Mouse (Mus musculus) intestine, embryonic 15.5 days (tissue): Measurements from ENCODE around the gene Obsl1. TPM values are rescaled to one million over a fixed set of nuclear protein-coding genes. Genes with fewer than 3 reads are reported as not detected.
A peak's percentile ranks its signal among the peaks of the same experiment; 100 is the strongest.

Experiments
- ATAC-seq: fragments of 200-750 bp; cut with Nextera tagmentation; 2 replicates; pipeline ENCODE4 v1.8.0; 2017; ENCODE audit warnings: moderate TSS enrichment, moderate library complexity
- H3K27ac ChIP-seq: fragments of 300-500 bp; sonication (generic); 2 replicates; pipeline ENCODE4 v1.5.1; 2015; ENCODE audit warnings: mild to moderate bottlenecking, inconsistent platforms
- H3K27me3 ChIP-seq: fragments of 300-500 bp; sonication (generic); replicated peaks from 2 replicates; pipeline ENCODE4 v1.6.1; 2015; ENCODE audit warnings: inconsistent platforms
- H3K36me3 ChIP-seq: fragments of 300-500 bp; sonication (generic); 2 replicates; pipeline ENCODE4 v1.6.1; 2015; ENCODE audit warnings: inconsistent platforms
- H3K4me1 ChIP-seq: fragments of 300-500 bp; sonication (generic); replicated peaks from 2 replicates; pipeline ENCODE4 v1.6.1; 2015; ENCODE audit warnings: inconsistent platforms
- H3K4me2 ChIP-seq: fragments of 300-500 bp; sonication (generic); replicated peaks from 2 replicates; pipeline ENCODE4 v1.6.1; 2015; ENCODE audit warnings: mild to moderate bottlenecking, inconsistent platforms
- H3K4me3 ChIP-seq: fragments of 300-500 bp; sonication (generic); replicated peaks from 2 replicates; pipeline ENCODE4 v1.5.1; 2015; ENCODE audit warnings: inconsistent platforms
- H3K9ac ChIP-seq: fragments of 300-500 bp; sonication (generic); 2 replicates; pipeline ENCODE4 v1.6.1; 2015; ENCODE audit warnings: inconsistent platforms
- H3K9me3 ChIP-seq: fragments of 300-500 bp; sonication (generic); 2 replicates; pipeline ENCODE4 v1.6.1; 2016; ENCODE audit warnings: inconsistent platforms
- WGBS: fragments of 180-500 bp; shearing (Covaris S2); methylation state at CpG from one replicate; pipeline ENCODE4 v1.1.7; 2015; 5-methylcytosine and 5-hydroxymethylcytosine counted together
- polyA plus RNA-seq: library from polyadenylated mRNA; unstranded; fragments of >200 nt; fragmentation: Nextera tagmentation; extraction: Ambion mirVana; gene quantifications from 2 replicates; pipeline ENCODE4 v1.2.1, GENCODE M21; 2015

The Obsl1 gene
- polyA plus RNA-seq, 1 experiment from 2014 or later, result 70.5 TPM

DNA sequence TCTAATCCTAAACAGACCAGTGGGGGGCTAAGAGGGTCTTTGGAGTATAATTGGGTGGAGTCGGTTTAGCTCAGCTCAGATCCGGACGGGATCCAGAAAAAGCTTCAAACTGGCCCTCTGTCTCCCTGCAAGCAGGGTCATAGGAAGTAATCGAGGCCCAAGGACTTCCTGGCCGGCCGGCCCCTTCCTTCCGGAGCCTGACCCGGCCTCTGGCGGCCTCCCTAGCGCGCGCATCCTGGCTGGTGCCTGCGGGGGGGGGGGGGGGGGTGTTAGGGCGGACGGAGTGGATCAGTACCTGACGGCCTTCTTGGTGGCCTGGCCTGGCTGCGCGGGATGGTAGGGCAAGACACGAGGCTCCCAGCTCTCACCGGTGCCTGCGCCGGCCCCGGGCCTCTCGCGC is 27.8 kb downstream of the Obsl1 start:
- H3K4me1 ChIP-seq, result peaks cover 22% of the 10 kb centered on the region
- H3K27ac ChIP-seq, result peak overlapping the region; percentile 80
- 0% methylated on average over 18 of the region's 25 CpGs for WGBS
- peak overlapping the region; percentile 65 for H3K9ac ChIP-seq
- no peak for ATAC-seq
- peak overlapping the region; percentile 87 for H3K4me2 ChIP-seq
- peak overlapping the region; percentile 79 for H3K4me3 ChIP-seq
- H3K36me3 ChIP-seq, result peaks cover 21% of the 10 kb centered on the region
- peaks cover 30% of the 10 kb centered on the region for H3K27me3 ChIP-seq
- no peaks in the 10 kb centered on the region for H3K9me3 ChIP-seq

DNA sequence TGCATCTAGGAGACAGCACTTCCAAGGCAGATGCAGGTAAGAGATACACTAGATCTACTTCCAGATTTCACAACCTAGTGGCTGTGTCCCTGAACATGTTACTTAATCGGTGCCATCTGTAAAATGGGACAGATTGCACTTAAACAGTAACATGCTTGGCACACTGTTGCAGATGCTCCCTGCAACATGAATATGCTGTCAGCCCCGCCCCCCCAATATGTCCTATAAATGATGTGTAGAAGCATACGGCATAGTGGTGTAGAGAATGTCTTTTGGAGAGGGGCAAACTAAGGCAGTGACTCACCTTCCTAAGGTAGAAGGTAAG is 28.3 kb downstream of the Obsl1 start:
- 52% methylated on average over 3 of the region's 3 CpGs for WGBS
- 0 out of 2 replicates have a peak overlapping the region, but pooled peaks have one; percentile 65 for H3K9ac ChIP-seq
- peak overlapping the region; percentile 79 for H3K4me3 ChIP-seq
- ATAC-seq, result no peak
- peaks cover 26% of the 10 kb centered on the region for H3K27me3 ChIP-seq
- peak overlapping the region; percentile 87 for H3K4me2 ChIP-seq
- peaks cover 23% of the 10 kb centered on the region for H3K36me3 ChIP-seq
- H3K27ac ChIP-seq, result no peak overlapping the region
- H3K9me3 ChIP-seq, result no peaks in the 10 kb centered on the region
- H3K4me1 ChIP-seq, result peaks cover 22% of the 10 kb centered on the region

DNA sequence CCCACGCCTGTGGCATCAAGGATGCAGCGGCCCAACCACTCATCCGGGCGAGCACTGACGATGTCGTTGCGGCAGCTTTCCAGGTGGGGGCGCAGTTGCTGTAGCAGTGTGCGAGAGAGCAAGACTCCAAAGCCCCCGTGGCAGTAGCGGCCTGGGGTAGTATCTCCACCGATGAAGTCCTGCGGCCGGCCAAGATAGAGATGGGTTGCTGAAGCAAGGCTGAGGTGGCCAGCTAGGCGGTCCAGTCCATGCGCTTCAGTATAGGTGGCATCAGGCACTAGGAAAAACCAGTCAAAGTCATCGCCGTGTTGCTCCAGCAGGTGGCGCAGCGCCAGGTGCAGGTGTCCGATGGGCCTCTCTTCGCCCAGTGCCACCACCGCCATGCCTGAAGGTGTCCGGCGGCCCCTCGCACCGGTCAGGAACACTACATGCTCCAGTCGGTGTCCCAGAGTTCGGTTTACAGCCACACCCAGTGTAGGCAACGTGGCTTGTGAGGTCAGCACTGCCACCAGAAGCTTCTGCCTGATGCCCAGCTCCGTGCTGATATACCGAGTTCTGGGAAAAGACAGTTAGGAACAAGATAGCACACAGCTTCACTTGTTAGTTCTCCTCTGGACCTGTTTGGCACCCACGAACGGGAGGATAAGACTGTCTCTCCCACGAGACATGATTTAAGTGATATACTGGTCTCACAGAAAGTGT is 28.8 kb downstream of the Obsl1 start:
- H3K27me3 ChIP-seq, result peaks cover 21% of the 10 kb centered on the region
- 17% methylated on average over 35 of the region's 35 CpGs for WGBS

DNA sequence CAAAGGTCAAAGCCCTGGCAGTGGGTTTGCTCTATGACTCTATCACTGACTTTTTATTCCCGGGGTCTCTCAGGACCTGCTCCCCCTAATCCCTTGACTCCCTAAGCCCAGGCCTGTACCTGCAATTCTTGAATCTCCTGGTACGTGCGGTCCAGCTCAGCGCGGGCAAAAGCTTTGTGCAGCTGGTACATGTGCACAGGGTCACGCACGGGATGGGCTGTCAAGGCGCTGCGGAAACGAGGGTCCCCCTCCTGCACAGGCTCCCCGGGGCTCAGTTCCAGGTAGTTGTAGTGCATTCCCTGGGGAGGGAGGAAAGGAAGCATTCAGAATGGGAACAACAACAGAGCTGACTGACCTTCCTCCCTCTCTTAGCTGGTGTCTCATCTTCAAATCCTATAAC is 29.8 kb downstream of the Obsl1 start:
- Histone ChIP-seq H3K4me1 (peaks cover 22% of the 10 kb centered on the region), H3K9ac (no peak overlapping the region), H3K36me3 (peaks cover 23% of the 10 kb centered on the region), H3K27me3 (peaks cover 14% of the 10 kb centered on the region; the same call in 1 of the 2 replicates), H3K4me3 (no peak overlapping the region), H3K9me3 (no peaks in the 10 kb centered on the region), H3K4me2 (no peak overlapping the region), H3K27ac (no peak overlapping the region)
- no peak for ATAC-seq
- 95% methylated on average over 11 of the region's 11 CpGs for WGBS

More for the DNA sequence above, 28.8 kb downstream of the Obsl1 start:
- Histone ChIP-seq H3K27ac (no peak overlapping the region), H3K4me2 (peak overlapping the region; percentile 87), H3K4me3 (peak overlapping the region; percentile 79), H3K36me3 (peaks cover 23% of the 10 kb centered on the region), H3K9me3 (no peaks in the 10 kb centered on the region), H3K9ac (no peak overlapping the region; the same call in 1 of the 2 replicates), H3K4me1 (peaks cover 22% of the 10 kb centered on the region)
- peak; percentile 10; the same call in 1 of the 2 replicates for ATAC-seq

DNA sequence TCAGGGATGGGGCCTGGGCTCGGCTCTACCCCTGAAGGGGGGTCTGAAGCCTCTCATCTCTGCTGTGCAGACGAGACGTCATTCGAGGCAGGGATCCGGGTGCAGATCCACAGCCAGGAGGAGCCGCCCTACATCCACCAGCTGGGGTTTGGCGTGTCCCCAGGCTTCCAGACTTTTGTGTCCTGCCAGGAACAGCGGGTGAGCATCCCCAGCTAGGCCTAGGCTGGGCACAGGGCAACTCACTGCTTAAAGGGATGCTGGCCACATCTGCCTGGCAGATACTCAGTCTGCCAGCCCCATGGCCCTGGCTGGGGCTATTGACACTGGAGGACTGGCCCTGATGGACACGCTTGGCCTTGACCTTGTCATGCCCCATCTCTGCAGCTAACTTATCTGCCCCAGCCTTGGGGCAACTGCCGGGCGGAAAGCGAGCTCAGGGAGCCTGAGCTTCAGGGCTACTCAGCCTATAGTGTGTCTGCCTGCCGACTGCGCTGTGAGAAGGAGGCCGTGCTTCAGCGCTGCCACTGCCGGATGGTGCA is 36.9 kb downstream of the Obsl1 start:
- Histone ChIP-seq H3K4me1 (peaks cover 7% of the 10 kb centered on the region; the same call in 1 of the 2 replicates), H3K4me2 (no peak overlapping the region), H3K36me3 (peaks cover 3% of the 10 kb centered on the region; the same call in 1 of the 2 replicates), H3K27ac (no peak overlapping the region), H3K27me3 (no peaks in the 10 kb centered on the region), H3K9me3 (no peaks in the 10 kb centered on the region), H3K9ac (no peak overlapping the region), H3K4me3 (no peak overlapping the region)
- ATAC-seq, result no peak
- WGBS, result 80% methylated on average over 17 of the region's 17 CpGs

DNA sequence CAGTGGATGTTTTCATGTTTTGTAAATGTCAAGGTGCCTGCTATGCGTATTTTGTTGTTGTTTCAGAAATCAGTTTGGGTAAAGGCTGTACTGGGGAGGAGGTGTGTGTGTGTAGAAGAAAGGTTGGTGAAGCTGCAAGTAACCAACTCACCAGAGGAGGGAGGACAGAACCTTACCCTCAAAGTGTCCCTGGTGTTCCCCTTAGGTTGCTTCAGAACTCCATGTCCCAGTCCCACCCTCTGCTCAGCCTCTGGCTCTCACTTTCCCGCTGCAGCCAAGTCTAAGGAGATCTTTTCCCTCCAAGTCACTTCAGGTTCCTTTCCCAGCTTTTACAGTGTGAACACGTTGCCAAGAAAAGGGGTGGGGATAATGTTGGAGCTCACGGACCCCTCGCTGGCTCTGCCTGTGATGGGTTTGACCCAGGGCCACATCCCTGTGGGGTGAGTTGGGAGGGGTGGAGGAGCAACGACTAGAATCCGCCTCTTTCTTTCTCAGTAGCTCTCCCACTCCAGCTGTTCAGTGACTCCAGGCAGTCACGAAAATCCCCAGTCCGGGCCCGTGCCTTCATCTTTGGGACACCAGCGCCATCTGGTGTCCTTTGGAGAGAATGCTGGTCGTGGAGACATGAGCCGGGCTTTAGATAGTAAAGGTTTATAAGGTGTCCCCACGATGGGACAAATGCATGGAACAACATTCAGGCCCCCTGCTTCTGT is 38.9 kb downstream of the Obsl1 start:
- no peaks in the 10 kb centered on the region for H3K9me3 ChIP-seq
- WGBS, result 8% methylated on average over 14 of the region's 14 CpGs
- 0 out of 2 replicates have a peak overlapping the region, but pooled peaks have one; percentile 17 for H3K4me2 ChIP-seq
- no peaks in the 10 kb centered on the region for H3K27me3 ChIP-seq
- H3K4me3 ChIP-seq, result no peak overlapping the region
- H3K27ac ChIP-seq, result no peak overlapping the region
- H3K4me1 ChIP-seq, result peaks cover 4% of the 10 kb centered on the region; the same call in 1 of the 2 replicates
- no peak overlapping the region for H3K9ac ChIP-seq
- ATAC-seq, result peak; percentile 83
- H3K36me3 ChIP-seq, result no peaks in the 10 kb centered on the region

DNA sequence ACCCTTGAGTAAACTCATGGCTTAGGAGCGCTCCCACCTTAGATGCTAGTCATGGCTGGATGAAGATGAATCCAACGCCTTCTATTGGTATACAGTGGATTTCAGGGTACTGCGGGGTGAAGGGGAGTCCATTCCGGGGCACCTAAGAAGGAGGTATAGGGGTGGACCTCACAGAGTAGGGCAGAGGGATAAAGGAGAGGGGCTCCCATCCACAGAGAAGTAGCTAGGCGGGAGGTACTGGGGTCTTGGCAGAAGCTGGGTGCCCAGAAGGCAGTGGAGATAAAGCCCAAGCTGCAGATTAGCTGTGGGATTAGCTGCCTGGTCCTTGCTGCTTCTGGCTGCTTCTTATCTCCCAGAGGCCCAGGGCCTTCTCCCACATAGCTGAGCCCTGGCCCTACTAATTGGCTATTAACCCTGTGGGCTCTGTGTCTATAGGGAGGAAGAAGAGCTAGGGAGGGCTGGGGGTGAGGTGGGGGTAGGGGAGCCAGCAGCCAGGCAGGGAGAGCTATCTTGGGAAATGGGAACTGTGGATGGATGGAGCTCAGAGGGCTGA is 42.5 kb downstream of the Obsl1 start:
- Histone ChIP-seq H3K27me3 (0 out of 2 replicates have a peak, but pooled peaks cover 4% of the 10 kb centered on the region), H3K4me2 (no peak overlapping the region), H3K36me3 (no peaks in the 10 kb centered on the region), H3K4me3 (no peak overlapping the region), H3K9me3 (no peaks in the 10 kb centered on the region), H3K27ac (no peak overlapping the region), H3K4me1 (peaks cover 13% of the 10 kb centered on the region), H3K9ac (no peak overlapping the region)
- WGBS, result 70% methylated on average over 5 of the region's 5 CpGs
- 0 out of 2 replicates have a peak, but pooled peaks have one; percentile 24 for ATAC-seq

DNA sequence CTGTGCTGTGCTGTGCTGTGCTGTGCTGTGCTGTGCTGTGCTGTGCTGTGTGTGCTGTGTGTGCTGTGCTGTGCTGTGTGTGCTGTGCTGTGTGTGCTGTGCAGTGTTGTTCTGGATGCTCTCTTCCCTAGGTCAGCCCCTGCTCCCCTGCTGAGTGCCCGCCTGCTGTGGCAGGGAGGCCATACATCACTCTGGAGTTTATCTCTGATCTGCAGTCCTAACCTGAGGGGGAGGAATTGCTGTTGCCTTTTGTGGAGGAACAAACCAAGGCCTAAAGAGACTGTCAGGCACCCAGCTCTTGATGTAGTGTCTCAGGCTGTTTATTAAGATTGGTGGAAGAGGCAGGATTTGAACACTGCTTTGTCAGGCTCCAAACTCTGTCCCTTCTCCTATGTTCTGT is 43.6 kb downstream of the Obsl1 start:
- Histone ChIP-seq H3K9me3 (no peaks in the 10 kb centered on the region), H3K4me2 (no peak overlapping the region), H3K27ac (no peak overlapping the region), H3K27me3 (peaks cover 10% of the 10 kb centered on the region; the same call in 1 of the 2 replicates), H3K36me3 (no peaks in the 10 kb centered on the region), H3K9ac (no peak overlapping the region), H3K4me1 (peaks cover 18% of the 10 kb centered on the region), H3K4me3 (no peak overlapping the region)
- no peak for ATAC-seq
- WGBS, result 48% methylated on average over 1 of the region's 1 CpGs

DNA sequence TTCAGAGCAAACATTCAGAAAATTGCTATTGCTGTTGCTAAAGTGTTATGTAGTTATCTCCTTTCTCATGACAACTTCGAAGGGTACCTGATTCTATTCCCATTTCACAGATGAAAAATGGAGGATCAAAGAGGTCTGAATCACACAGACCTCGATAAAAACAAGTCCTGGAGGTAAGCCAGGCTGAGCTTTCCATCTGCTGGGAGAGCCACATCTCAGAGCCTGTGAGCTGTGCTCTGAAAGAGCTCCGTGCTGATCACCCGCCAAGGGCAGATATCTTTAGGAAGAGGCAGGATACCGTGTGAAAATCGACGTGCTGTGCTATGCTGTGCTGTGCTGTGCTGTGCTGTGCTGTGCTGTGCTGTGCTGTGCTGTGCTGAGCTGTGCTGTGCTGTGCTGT is 46.0 kb downstream of the Obsl1 start:
- H3K9me3 ChIP-seq, result no peaks in the 10 kb centered on the region
- H3K9ac ChIP-seq, result no peak overlapping the region
- no peak for ATAC-seq
- no peak overlapping the region for H3K27ac ChIP-seq
- H3K4me2 ChIP-seq, result no peak overlapping the region
- H3K4me1 ChIP-seq, result peaks cover 20% of the 10 kb centered on the region
- 70% methylated on average over 7 of the region's 7 CpGs for WGBS
- no peak overlapping the region for H3K4me3 ChIP-seq
- H3K36me3 ChIP-seq, result no peaks in the 10 kb centered on the region
- H3K27me3 ChIP-seq, result peaks cover 16% of the 10 kb centered on the region; the same call in 1 of the 2 replicates

DNA sequence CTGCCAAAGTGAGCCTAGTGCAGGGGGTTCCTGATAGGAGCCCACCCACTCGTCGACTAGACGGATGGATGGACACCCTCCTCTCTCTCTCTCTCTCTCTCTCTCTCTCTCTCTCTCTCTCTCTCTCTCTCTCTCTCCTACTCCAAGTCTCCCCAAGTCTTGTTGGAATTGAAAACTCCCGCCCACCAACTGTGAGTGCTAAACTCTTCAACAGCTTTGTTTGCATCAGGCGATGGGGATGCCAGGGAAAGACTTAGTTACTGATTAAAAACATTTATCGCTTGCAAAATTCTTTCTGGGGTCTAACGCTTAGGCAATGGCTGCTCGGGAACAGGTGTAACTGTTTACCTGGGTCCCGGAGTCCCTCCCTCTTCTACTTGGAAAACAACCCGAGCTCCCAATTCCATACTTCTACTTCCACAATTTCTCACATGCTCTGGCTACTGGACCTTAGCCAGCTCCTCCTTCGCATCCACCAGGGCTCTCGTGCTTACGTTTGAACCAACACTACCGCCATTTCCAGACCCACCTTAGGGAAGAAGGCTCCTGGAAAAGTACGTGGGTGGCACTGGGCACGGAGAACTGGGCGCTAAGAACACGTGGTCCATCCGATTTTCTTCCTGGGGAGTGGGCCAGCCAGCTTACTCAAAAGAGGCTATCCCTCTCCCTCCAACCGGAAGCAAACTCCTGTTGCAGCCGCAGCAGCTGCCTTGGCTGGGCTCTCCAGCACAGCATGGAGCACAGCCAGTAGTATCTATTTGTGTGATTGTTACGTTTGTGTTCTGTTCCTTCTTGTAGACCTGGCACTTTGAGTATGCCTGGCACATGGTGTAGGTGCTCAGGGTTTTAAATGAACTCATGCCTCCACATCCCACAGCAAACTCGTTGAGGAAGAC is 47.2 kb downstream of the Obsl1 start:
- Histone ChIP-seq H3K4me2 (peak overlapping the region; percentile 75), H3K27me3 (peaks cover 23% of the 10 kb centered on the region; the same call in 1 of the 2 replicates), H3K4me3 (peak overlapping the region; percentile 32), H3K9ac (peak overlapping the region; percentile 44), H3K36me3 (no peaks in the 10 kb centered on the region), H3K9me3 (no peaks in the 10 kb centered on the region), H3K27ac (peak overlapping the region; percentile 81), H3K4me1 (peaks cover 20% of the 10 kb centered on the region)
- ATAC-seq, result peak; percentile 37
- 10% methylated on average over 23 of the region's 23 CpGs for WGBS

DNA sequence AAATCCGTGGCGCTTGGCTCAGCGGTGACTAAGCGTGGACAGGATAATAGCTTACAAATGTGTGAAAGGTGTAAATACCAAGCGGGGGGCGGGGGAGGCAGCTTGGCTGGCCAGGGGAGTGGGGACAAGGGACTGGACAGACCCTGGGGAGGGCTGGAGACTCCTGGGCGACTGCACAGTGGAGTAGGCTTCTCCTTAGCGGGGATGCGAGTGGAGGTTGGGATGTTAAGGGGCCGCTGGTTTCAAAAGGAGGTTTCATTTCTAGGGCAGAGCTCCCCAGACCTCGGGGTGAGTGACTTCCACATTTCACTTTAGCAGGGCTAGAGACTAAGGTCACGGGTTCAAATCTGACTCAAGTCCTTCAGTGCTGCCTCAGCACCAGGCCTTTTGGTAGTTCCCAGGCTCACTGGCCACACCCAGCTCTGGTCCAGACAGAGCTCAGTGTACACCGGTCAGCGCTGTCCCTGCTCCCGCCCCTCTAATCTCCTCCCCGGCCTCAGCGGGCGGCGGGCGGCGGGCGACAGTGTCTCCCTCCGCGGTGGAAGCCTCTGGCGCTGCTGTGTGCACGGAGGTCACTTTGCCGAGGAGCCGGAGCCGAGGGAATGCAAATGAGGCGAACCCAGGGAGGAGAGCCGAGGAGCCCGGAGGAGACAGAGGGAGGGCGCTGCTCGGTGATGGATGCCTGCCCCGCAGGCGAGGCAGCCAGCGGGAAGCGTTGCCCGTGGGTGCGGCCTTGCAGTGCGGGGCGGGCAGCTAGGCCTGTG is 48.0 kb downstream of the Obsl1 start:
- peaks cover 20% of the 10 kb centered on the region for H3K4me1 ChIP-seq
- peaks cover 29% of the 10 kb centered on the region for H3K27me3 ChIP-seq
- WGBS, result 4% methylated on average over 42 of the region's 42 CpGs
- peak overlapping the region; percentile 75 for H3K4me2 ChIP-seq
- no peaks in the 10 kb centered on the region for H3K36me3 ChIP-seq
- H3K4me3 ChIP-seq, result peak overlapping the region; percentile 32
- peak overlapping the region; percentile 81 for H3K27ac ChIP-seq
- ATAC-seq, result peak; percentile 82
- peak overlapping the region; percentile 44 for H3K9ac ChIP-seq
- no peaks in the 10 kb centered on the region for H3K9me3 ChIP-seq
